8 mouse cellular contexts compared by ENCODE assay signal in genomic region chr2:143867326-143867725, GRCm38 (mm10). TPM values are rescaled to one million over a fixed set of nuclear protein-coding genes. Genes with fewer than 3 reads are reported as not detected.
DNase-seq lines count a peak whose midpoint lies in the region; ATAC-seq lines count a peak whose summit lies in the region.

No protein-coding gene starts in this region.

- peak; percentile 80 for ATAC-seq in hindbrain, embryonic 16.5 days
- peak; percentile 94 for ATAC-seq in megakaryocyte, adult 5-6 weeks (ENCODE audit: poor library complexity, severe bottlenecking)

- peaks cover 5% of the 10 kb centered on the region; the same call in 1 of the 2 replicates for H3K4me1 ChIP-seq in hindbrain, embryonic 16.5 days (ENCODE audit: control insufficient read depth, insufficient read depth, low read depth, low read length)

- H3K27ac ChIP-seq in hindbrain, embryonic 16.5 days (ENCODE audit: low read depth, low read length), result no peak overlapping the region

- no peak overlapping the region for H3K4me3 ChIP-seq in hindbrain, embryonic 16.5 days (ENCODE audit: low read length)

- no peaks in the 10 kb centered on the region for H3K27me3 ChIP-seq in hindbrain, embryonic 16.5 days (replicated peaks; ENCODE audit: control insufficient read depth, insufficient read depth, low read length)

- H3K4me2 ChIP-seq in hindbrain, embryonic 16.5 days (ENCODE audit: low read length), result no peak overlapping the region

- WGBS in hindbrain, embryonic 16.5 days, result 6% methylated on average over 6 of the region's 6 CpGs

- no peaks in the 10 kb centered on the region for H3K36me3 ChIP-seq in hindbrain, embryonic 16.5 days (ENCODE audit: control insufficient read depth, insufficient read depth, low read length)

- peak; percentile 72 for DNase-seq in R1 (ENCODE audit: low read depth, low spot score)
- peak; percentile 86 to 88 for DNase-seq in cerebellum, postnatal 14 days
- peak; percentile 81 for DNase-seq in gastrocnemius, adult 18-20 months (ENCODE audit: low spot score)
- peak; percentile 78 to 85 for DNase-seq in left cerebral cortex, adult 18-20 months (ENCODE audit: low spot score in 2 of 2)
- DNase-seq in right cerebral cortex, adult 2 months (ENCODE audit: low spot score in 2 of 2), result peak; percentile 79 to 86
- DNase-seq in urinary bladder, postnatal 36 days (ENCODE audit: low spot score in 2 of 2), result peak; percentile 73 to 81

- no peaks in the 10 kb centered on the region for H3K9me3 ChIP-seq in hindbrain, embryonic 16.5 days (ENCODE audit: control insufficient read depth, low read length)

- no peak overlapping the region for H3K9ac ChIP-seq in hindbrain, embryonic 16.5 days (ENCODE audit: low read depth, low read length)

RNA-seq across cellular contexts. Expression of gene Bfsp1, which starts 4.4 kb away (rescaled TPM):
- total RNA-seq in gastrocnemius, adult 18-20 months (2021), result not detected
- 0.85 and 2.0 TPM in 2 replicates for polyA plus RNA-seq in hindbrain, embryonic 16.5 days (2015; fragmentation: Nextera tagmentation; extraction: Ambion mirVana)
- total RNA-seq in left cerebral cortex, adult 18-20 months (2021), result 1 to 10 TPM in 1 of 2 experiments, under 1 TPM in 1; 0.74 to 1.0 TPM
- 0.41 TPM in 1 of 2 replicates, not detected in the other for total RNA-seq in megakaryocyte, adult 5-6 weeks (2015)
- total RNA-seq in megakaryocyte, adult 5-6 weeks (2017), result 0.73 and 0.99 TPM in 2 replicates

RNA-seq across cellular contexts. Expression of gene Dstn, which starts 47.8 kb away (rescaled TPM):
- 10 to 100 TPM; 22.0 to 27.3 TPM for total RNA-seq in gastrocnemius, adult 18-20 months (2021)
- 431 and 440 TPM in 2 replicates for polyA plus RNA-seq in hindbrain, embryonic 16.5 days (2015; fragmentation: Nextera tagmentation; extraction: Ambion mirVana)
- 100 to 1,000 TPM; 166 to 173 TPM for total RNA-seq in left cerebral cortex, adult 18-20 months (2021)
- total RNA-seq in megakaryocyte, adult 5-6 weeks (2015), result 379 and 399 TPM in 2 replicates
- 518 and 538 TPM in 2 replicates for total RNA-seq in megakaryocyte, adult 5-6 weeks (2017)

Comparison
In these comparisons a context has a peak if more than half of its experiments do, and no peak if none do; other contexts are left out.
1. RNA of gene Dstn, which starts 47.8 kb away (total RNA-seq): 379 to 538 TPM in megakaryocyte, adult 5-6 weeks and 166 to 173 TPM in left cerebral cortex, adult 18-20 months; 22.0 to 27.3 TPM in gastrocnemius, adult 18-20 months; every median in the first group is over 4 times any median in the second.
2. Peak in every context shown above with its lines, with median percentiles within 50 percentile points of each other: DNase-seq.